Mouse (Mus musculus): Measurements from ENCODE around the gene Lrrc63.
A peak's percentile ranks its signal among the peaks of the same experiment; 100 is the strongest.

DNA sequence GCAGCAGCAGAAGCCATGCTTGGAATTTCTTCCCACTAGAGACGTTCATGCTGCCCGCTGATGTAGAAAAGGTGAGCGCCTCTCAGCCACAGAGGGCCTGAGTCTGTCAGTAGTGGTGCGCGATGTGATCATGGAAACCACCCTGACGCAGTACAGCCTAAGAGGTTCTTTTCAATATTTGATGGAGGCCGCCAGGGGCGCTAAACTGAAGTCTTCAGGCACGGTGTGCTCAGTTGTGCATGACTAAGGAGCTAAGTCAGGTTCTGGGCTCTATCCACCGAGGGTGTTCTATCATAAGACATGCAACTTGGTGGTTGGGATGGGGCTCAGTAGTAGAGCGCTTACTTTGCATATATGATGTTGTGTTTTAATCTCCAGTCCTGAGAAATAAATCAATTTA, 95.2 kb downstream of the Lrrc63 start:
- TF ChIP-seq POLR2A (IDR thresholded peaks at IDR 0.05; ENCODE audit: control insufficient read depth, low read depth, low read length) = no peak
- TF ChIP-seq CTCF (IDR thresholded peaks at IDR 0.05; ENCODE audit: control insufficient read depth, insufficient read depth, insufficient replicate concordance, low read depth, low read length) = peak; percentile 8; the same call in 1 of the 2 replicates

All from testis, adult 2 months (tissue).